Mouse (Mus musculus) G1E (cell line): ENCODE measurements at regions not wholly inside any gene's neighbourhood (a gene's known extent, or its start where the extent isn't known, plus 50 kb on each side); places are given as distances from the start of the nearest gene placed in this dataset.
A peak's percentile ranks its signal among the peaks of the same experiment; 100 is the strongest.

Experiments used
- ATAC-seq: 2 replicates; pipeline ENCODE4 v1.8.0; 2016; ENCODE audit warnings: mild to moderate bottlenecking; ENCODE audit not compliant: insufficient number of reproducible peaks, poor library complexity, low FRiP score, severe bottlenecking; ENCODE audit errors: extremely low read depth
- DNase-seq: peaks from one replicate; pipeline ENCODE4 v3.0.0; 2012; ENCODE audit warnings: low spot score
- H3K27me3 ChIP-seq: 2 replicates; pipeline ENCODE4 v1.6.1; 2012; ENCODE audit warnings: mild to moderate bottlenecking, low read length, inconsistent platforms; ENCODE audit not compliant: insufficient read depth
- H3K36me3 ChIP-seq: replicated peaks from 2 replicates; pipeline ENCODE3; 2012; ENCODE audit warnings: mild to moderate bottlenecking, inconsistent platforms
- H3K4me1 ChIP-seq: 2 replicates; pipeline ENCODE4 v1.6.1; 2012; ENCODE audit warnings: low read depth, low read length, inconsistent platforms, mixed read lengths; ENCODE audit not compliant: insufficient read depth
- H3K4me3 ChIP-seq: 2 replicates; pipeline ENCODE4 v1.5.1; 2012; ENCODE audit warnings: low read depth, mild to moderate bottlenecking, inconsistent platforms, low read length, moderate library complexity, mixed read lengths
- H3K9me3 ChIP-seq: replicated peaks from 2 replicates; pipeline ENCODE4 v1.6.1; 2012; ENCODE audit warnings: inconsistent platforms
- CTCF ChIP-seq: IDR thresholded peaks from 2 replicates; pipeline ENCODE4 v1.5.1; 2012; ENCODE audit warnings: low read depth, low read length, inconsistent platforms, mixed read lengths
- GATA1 ChIP-seq: IDR thresholded peaks from 2 replicates; pipeline ENCODE4 v1.6.1; 2012; ENCODE audit warnings: borderline replicate concordance, low read length, inconsistent platforms, mixed read lengths
- GATA2 ChIP-seq: IDR thresholded peaks from 2 replicates; pipeline ENCODE4 v1.6.1; 2012; ENCODE audit warnings: low read depth, low read length, inconsistent platforms, borderline replicate concordance
- POLR2AphosphoS5 ChIP-seq: IDR thresholded peaks from 2 replicates; pipeline ENCODE4 v1.6.1; 2012; ENCODE audit warnings: low read depth, low read length, inconsistent platforms; ENCODE audit not compliant: insufficient replicate concordance
- TAL1 ChIP-seq: conservative IDR thresholded peaks from 2 replicates; pipeline ENCODE4 v1.6.1; 2012; ENCODE audit warnings: low read depth, low read length, inconsistent platforms, mixed read lengths

- DNase-seq (no peak), ATAC-seq (no peak)
- TF ChIP-seq CTCF (no peak), GATA1 (no peak), GATA2 (no peak), POLR2AphosphoS5 (no peak), TAL1 (no peak)
- Histone ChIP-seq H3K27me3 (peaks cover 7% of the 10 kb centered on the region; the same call in 1 of the 2 replicates), H3K9me3 (0 out of 2 replicates have a peak, but pooled peaks cover 4% of the 10 kb centered on the region), H3K4me1 (no peaks in the 10 kb centered on the region), H3K36me3 (no peaks in the 10 kb centered on the region), H3K4me3 (no peak overlapping the region)
Measured at GRCm38 (mm10) chr1:43360741-43361140, 83.6 kb upstream of the Nck2 start.

GRCm38 (mm10) chr1:43361455-43361863 lies 82.9 kb upstream of the Nck2 start:
- Histone ChIP-seq H3K27me3 (peaks cover 7% of the 10 kb centered on the region; the same call in 1 of the 2 replicates), H3K9me3 (0 out of 2 replicates have a peak, but pooled peaks cover 4% of the 10 kb centered on the region), H3K4me1 (peaks cover 5% of the 10 kb centered on the region), H3K36me3 (no peaks in the 10 kb centered on the region), H3K4me3 (no peak overlapping the region)
- TF ChIP-seq POLR2AphosphoS5 (no peak), TAL1 (no peak), GATA1 (no peak), GATA2 (no peak), CTCF (no peak)
- no peak for ATAC-seq
- DNase-seq: no peak

- DNase-seq (no peak), ATAC-seq (no peak)
- no peaks in the 10 kb centered on the region for H3K36me3 ChIP-seq
- H3K4me1 ChIP-seq: peaks cover 9% of the 10 kb centered on the region
- H3K9me3 ChIP-seq: 0 out of 2 replicates have a peak, but pooled peaks cover 4% of the 10 kb centered on the region
- H3K27me3 ChIP-seq: peaks cover 7% of the 10 kb centered on the region; the same call in 1 of the 2 replicates
- TF ChIP-seq POLR2AphosphoS5 (no peak), CTCF (no peak), TAL1 (no peak), GATA2 (no peak), GATA1 (no peak)
- no peak overlapping the region for H3K4me3 ChIP-seq
Measured at GRCm38 (mm10) chr1:43362136-43362535, 82.2 kb upstream of the Nck2 start.

GRCm38 (mm10) chr1:43363178-43363577 lies 81.2 kb upstream of the Nck2 start:
- Histone ChIP-seq H3K4me1 (peaks cover 9% of the 10 kb centered on the region), H3K36me3 (no peaks in the 10 kb centered on the region), H3K27me3 (peaks cover 7% of the 10 kb centered on the region; the same call in 1 of the 2 replicates), H3K4me3 (no peak overlapping the region), H3K9me3 (0 out of 2 replicates have a peak, but pooled peaks cover 4% of the 10 kb centered on the region)
- TF ChIP-seq POLR2AphosphoS5: no peak
- no peak for TF ChIP-seq TAL1
- no peak for TF ChIP-seq CTCF
- no peak for TF ChIP-seq GATA2
- no peak for TF ChIP-seq GATA1
- ATAC-seq: no peak
- DNase-seq: no peak

GRCm38 (mm10) chr1:43366433-43366832 lies 77.9 kb upstream of the Nck2 start:
- 0 out of 2 replicates have a peak, but pooled peaks cover 4% of the 10 kb centered on the region for H3K9me3 ChIP-seq
- H3K4me1 ChIP-seq: peaks cover 9% of the 10 kb centered on the region
- H3K27me3 ChIP-seq: peaks cover 7% of the 10 kb centered on the region; the same call in 1 of the 2 replicates
- H3K4me3 ChIP-seq: no peak overlapping the region
- H3K36me3 ChIP-seq: no peaks in the 10 kb centered on the region
- DNase-seq: no peak
- no peak for ATAC-seq
- no peak for TF ChIP-seq TAL1
- no peak for TF ChIP-seq GATA2
- TF ChIP-seq CTCF: no peak
- TF ChIP-seq POLR2AphosphoS5: no peak
- no peak for TF ChIP-seq GATA1

- H3K4me3 ChIP-seq: no peak overlapping the region
- 0 out of 2 replicates have a peak, but pooled peaks cover 3% of the 10 kb centered on the region for H3K9me3 ChIP-seq
- H3K4me1 ChIP-seq: peaks cover 9% of the 10 kb centered on the region
- no peak for DNase-seq
- peaks cover 7% of the 10 kb centered on the region; the same call in 1 of the 2 replicates for H3K27me3 ChIP-seq
- no peaks in the 10 kb centered on the region for H3K36me3 ChIP-seq
- ATAC-seq: no peak
- TF ChIP-seq POLR2AphosphoS5: no peak
- no peak for TF ChIP-seq CTCF
- TF ChIP-seq GATA2: no peak
- no peak for TF ChIP-seq GATA1
- no peak for TF ChIP-seq TAL1
Measured at GRCm38 (mm10) chr1:43367151-43367895, 77.1 kb upstream of the Nck2 start.

- no peak for DNase-seq
- Histone ChIP-seq H3K9me3 (no peaks in the 10 kb centered on the region), H3K36me3 (no peaks in the 10 kb centered on the region), H3K4me1 (peaks cover 13% of the 10 kb centered on the region), H3K27me3 (no peaks in the 10 kb centered on the region), H3K4me3 (no peak overlapping the region)
- TF ChIP-seq GATA1: no peak
- TF ChIP-seq GATA2: no peak
- no peak for TF ChIP-seq CTCF
- 0 out of 2 replicates have a peak, but pooled peaks have one; percentile 40 for ATAC-seq
Measured at GRCm38 (mm10) chr1:43371863-43372262, 72.5 kb upstream of the Nck2 start.
